Mouse (Mus musculus) ovary, adult 2 months (tissue): Measurements from ENCODE around the gene Gulp1. TPM values are rescaled to one million over a fixed set of nuclear protein-coding genes. Genes with fewer than 3 reads are reported as not detected.

Source experiments
- polyA plus RNA-seq: library from polyadenylated mRNA; depleted of rRNA; stranded (reverse); fragments of >200 nt; gene quantifications from 2 replicates; pipeline ENCODE4 v1.2.3, GENCODE M21; 2012; rRNA removed

The Gulp1 gene
- 5.7 and 7.9 TPM in 2 replicates for polyA plus RNA-seq

GRCm38 (mm10) chr1:44551461-44552370 is at the start of gene Gulp1:
Gene Gulp1, plus strand, starts transcription at chr1:44551511.

